Mouse (Mus musculus) CH12.LX (cell line): ENCODE results near the gene Rcn1. TPM values are rescaled to one million over a fixed set of nuclear protein-coding genes. Genes with fewer than 3 reads are reported as not detected.

Experiments used
- DNase-seq: peaks from one replicate; pipeline ENCODE4 v3.0.0-alpha.2; 2013; ENCODE audit errors: extremely low read depth
- H3K27ac ChIP-seq: 2 replicates; pipeline ENCODE4 v1.5.1; 2012; ENCODE audit warnings: low read depth, mild to moderate bottlenecking, control low read depth, moderate library complexity; ENCODE audit not compliant: insufficient read depth
- H3K27me3 ChIP-seq: replicated peaks from 2 replicates; pipeline ENCODE3; 2012; ENCODE audit warnings: inconsistent platforms
- H3K36me3 ChIP-seq, 2 experiments: replicated peaks in 1 of 2; 2 replicates each; pipeline versions ENCODE3 to v1.6.1; 2012; ENCODE audit warnings: inconsistent platforms in 1 of 2, low read length in 1 of 2, mild to moderate bottlenecking in 1 of 2, mixed read lengths in 1 of 2, moderate library complexity in 1 of 2; ENCODE audit not compliant: control insufficient read depth in 1 of 2, insufficient read depth in 1 of 2
- H3K4me1 ChIP-seq, 2 experiments: 2 replicates each; pipeline ENCODE4 v1.6.1; 2012; ENCODE audit warnings: inconsistent platforms in 1 of 2, moderate library complexity in 1 of 2; ENCODE audit not compliant: insufficient read depth in 2 of 2, control insufficient read depth in 1 of 2
- H3K4me2 ChIP-seq: 2 replicates; pipeline ENCODE4 v1.6.1; 2012; ENCODE audit warnings: low read depth, mild to moderate bottlenecking, control low read depth; ENCODE audit not compliant: poor library complexity, insufficient read depth, severe bottlenecking
- H3K4me3 ChIP-seq, 3 experiments: fragments of 150-350 bp in 1 of 3; sonication (generic) in 1 of 3; replicated peaks in 1 of 3; 2 replicates each; pipeline versions ENCODE3 to v1.5.1; 2011 to 2012; ENCODE audit warnings: low read depth in 2 of 3, low read length in 2 of 3, mild to moderate bottlenecking in 2 of 3, moderate library complexity in 2 of 3, control low read depth in 1 of 3, improper control_type of control experiment in 1 of 3, inconsistent platforms in 1 of 3, mixed read lengths in 1 of 3; ENCODE audit not compliant: poor library complexity in 1 of 3
- H3K79me2 ChIP-seq: replicated peaks from 2 replicates; pipeline ENCODE4 v1.6.1; 2012; ENCODE audit warnings: mild to moderate bottlenecking, moderate library complexity; ENCODE audit not compliant: control insufficient read depth, poor library complexity, insufficient read depth, severe bottlenecking; ENCODE audit errors: extremely low read depth
- H3K9ac ChIP-seq: 2 replicates; pipeline ENCODE4 v1.6.1; 2012; ENCODE audit warnings: low read depth, mild to moderate bottlenecking, control low read depth, moderate library complexity; ENCODE audit not compliant: insufficient read depth
- H3K9me3 ChIP-seq: replicated peaks from 2 replicates; pipeline ENCODE3; 2012; ENCODE audit warnings: low read length, inconsistent platforms, mixed read lengths
- BHLHE40 ChIP-seq: IDR thresholded peaks from 2 replicates; pipeline ENCODE4 v1.6.1; 2011; ENCODE audit warnings: mild to moderate bottlenecking, low read depth, low read length, improper control_type of control experiment
- CTCF ChIP-seq, 2 experiments: IDR thresholded peaks in 1 of 2; conservative IDR thresholded peaks in 1 of 2; 2 replicates each; pipeline ENCODE4 v1.5.1; 2011 to 2012; ENCODE audit warnings: low read depth in 2 of 2, low read length in 2 of 2, improper control_type of control experiment in 1 of 2, inconsistent platforms in 1 of 2, mild to moderate bottlenecking in 1 of 2, moderate library complexity in 1 of 2
- ELF1 ChIP-seq: IDR thresholded peaks from 2 replicates; pipeline ENCODE4 v1.6.1; 2014; ENCODE audit warnings: low read depth, mild to moderate bottlenecking, inconsistent platforms, low read length, improper control_type of control experiment
- EP300 ChIP-seq: IDR thresholded peaks from 2 replicates; pipeline ENCODE4 v1.6.1; 2011; ENCODE audit warnings: low read length, improper control_type of control experiment
- HCFC1 ChIP-seq: IDR thresholded peaks from 2 replicates; pipeline ENCODE4 v1.6.1; 2012; ENCODE audit warnings: low read depth, mild to moderate bottlenecking, inconsistent platforms, low read length, improper control_type of control experiment
- JUN ChIP-seq: IDR thresholded peaks from 2 replicates; pipeline ENCODE4 v1.6.1; 2011; ENCODE audit warnings: low read depth, mild to moderate bottlenecking, low read length, improper control_type of control experiment, moderate library complexity; ENCODE audit not compliant: insufficient read depth
- KAT2A ChIP-seq: IDR thresholded peaks from 2 replicates; pipeline ENCODE4 v1.6.1; 2012; ENCODE audit warnings: low read length, improper control_type of control experiment, inconsistent platforms; ENCODE audit not compliant: insufficient replicate concordance
- MAZ ChIP-seq: IDR thresholded peaks from 2 replicates; pipeline ENCODE4 v1.6.1; 2012; ENCODE audit warnings: low read depth, mild to moderate bottlenecking, inconsistent platforms, low read length, improper control_type of control experiment, moderate library complexity
- MEF2A ChIP-seq: IDR thresholded peaks from 2 replicates; pipeline ENCODE4 v1.6.1; 2014; ENCODE audit warnings: low read depth, mild to moderate bottlenecking, inconsistent platforms, low read length, improper control_type of control experiment, borderline replicate concordance
- MXI1 ChIP-seq: IDR thresholded peaks from 2 replicates; pipeline ENCODE4 v1.6.1; 2011; ENCODE audit warnings: mild to moderate bottlenecking, low read depth, low read length, improper control_type of control experiment
- POLR2AphosphoS2 ChIP-seq: IDR thresholded peaks from 2 replicates; pipeline ENCODE4 v1.6.1; 2011; ENCODE audit warnings: low read depth, low read length, improper control_type of control experiment
- SMC3 ChIP-seq: IDR thresholded peaks from 2 replicates; pipeline ENCODE4 v1.6.1; 2011; ENCODE audit warnings: low read depth, low read length, improper control_type of control experiment
- TBP ChIP-seq: conservative IDR thresholded peaks from 2 replicates; pipeline ENCODE4 v1.6.1; 2011; ENCODE audit warnings: low read depth, low read length, improper control_type of control experiment
- USF1 ChIP-seq: IDR thresholded peaks from 2 replicates; pipeline ENCODE4 v1.6.1; 2014; ENCODE audit warnings: low read depth, mild to moderate bottlenecking, inconsistent platforms, low read length, improper control_type of control experiment
- ZKSCAN1 ChIP-seq: IDR thresholded peaks from 2 replicates; pipeline ENCODE4 v1.6.1; 2012; ENCODE audit warnings: low read depth, inconsistent platforms, low read length, improper control_type of control experiment, borderline replicate concordance
- ZMIZ1 ChIP-seq: IDR thresholded peaks from 2 replicates; pipeline ENCODE4 v1.6.1; 2012; ENCODE audit warnings: low read depth, mild to moderate bottlenecking, inconsistent platforms, low read length, improper control_type of control experiment
- dilution Hi-C: fragments of 300-500 bp; cut with MboI; formaldehyde crosslinking; loops from 2 replicates; pipeline ENCODE4 v1.14.3; 2020; ENCODE audit warnings: low sequenced_read_pairs; ENCODE audit not compliant: extremely low pct_unique_long_range_greater_than_20kb, extremely low pct_ligation_motif_present
- in situ Hi-C: fragments of 300-500 bp; cut with MboI; formaldehyde crosslinking; loops from 3 replicates; pipeline ENCODE4 v1.14.3; 2019; ENCODE audit warnings: low sequenced_read_pairs, low pct_ligation_motif_present, low pct_unique_long_range_greater_than_20kb, mixed read lengths
- polyA plus RNA-seq: library from polyadenylated mRNA; unstranded; fragments of >175 nt; gene quantifications from 2 replicates; pipeline ENCODE4 v1.2.1, GENCODE M21; 2012; ENCODE audit warnings: low read depth; ENCODE audit not compliant: insufficient read length
- total RNA-seq, 2 experiments: library from RNA; depleted of rRNA; stranded (reverse); fragments of 300-350 nt in 1 of 2; fragments of >200 nt in 1 of 2; gene quantifications; 2 replicates each; pipeline ENCODE4 v1.2.3; 2012 to 2014

Gene Rcn1
- total and polyA plus RNA-seq, 3 experiments = 10.5 to 23.4 (median 22.8) TPM

GRCm38 (mm10) chr2:105391414-105391784, 7.7 kb downstream of the Rcn1 start:
- no peak overlapping the region for H3K27ac ChIP-seq
- no peak overlapping the region for H3K4me3 ChIP-seq
- H3K79me2 ChIP-seq = no peaks in the 10 kb centered on the region
- TF ChIP-seq CTCF (conservative IDR thresholded peaks at IDR 0.05 in 1 of 2, IDR thresholded peaks at IDR 0.05 in 1 of 2; ENCODE audit: low read depth in 2 of 2, low read length in 2 of 2) (no peak), USF1 (no peak), ZMIZ1 (no peak)
- peaks cover 0 to 8% of the 10 kb centered on the region in 2 experiments; a peak in 1 of 4 replicates for H3K4me1 ChIP-seq
- H3K9me3 ChIP-seq = no peaks in the 10 kb centered on the region
- no peaks in the 10 kb centered on the region for H3K27me3 ChIP-seq
- in situ Hi-C loops (no loop called here), dilution Hi-C loops (no loop called here)
- no peak overlapping the region for H3K9ac ChIP-seq
- H3K36me3 ChIP-seq = peaks cover 2 to 93% of the 10 kb centered on the region in 2 experiments
- no peak for DNase-seq
- no peak overlapping the region for H3K4me2 ChIP-seq

GRCm38 (mm10) chr2:105390653-105391413, 8.3 kb downstream of the Rcn1 start:
- H3K9me3 ChIP-seq = no peaks in the 10 kb centered on the region
- H3K79me2 ChIP-seq = no peaks in the 10 kb centered on the region
- no peak overlapping the region for H3K9ac ChIP-seq
- no peaks in the 10 kb centered on the region for H3K27me3 ChIP-seq
- H3K4me1 ChIP-seq = peaks cover 0 to 8% of the 10 kb centered on the region in 2 experiments; a peak in 1 of 4 replicates
- H3K36me3 ChIP-seq = peaks cover 2 to 95% of the 10 kb centered on the region in 2 experiments
- DNase-seq = no peak
- in situ Hi-C loops (no loop called here), dilution Hi-C loops (no loop called here)
- H3K4me2 ChIP-seq = no peak overlapping the region
- TF ChIP-seq ZMIZ1 (no peak), ELF1 (no peak), MAZ (no peak), TBP (no peak), JUN (no peak), KAT2A (no peak), BHLHE40 (no peak), SMC3 (no peak), EP300 (no peak), ZKSCAN1 (no peak), MXI1 (no peak), HCFC1 (no peak), MEF2A (no peak), POLR2AphosphoS2 (no peak)
- H3K27ac ChIP-seq = no peak overlapping the region
- H3K4me3 ChIP-seq = no peak overlapping the region
